Mouse (Mus musculus): ENCODE data around the gene Gpr132. TPM values are rescaled to one million over a fixed set of nuclear protein-coding genes. Genes with fewer than 3 reads are reported as not detected.

Gpr132 gene
- polyA plus RNA-seq, 1 experiment = 6.2 TPM

DNA sequence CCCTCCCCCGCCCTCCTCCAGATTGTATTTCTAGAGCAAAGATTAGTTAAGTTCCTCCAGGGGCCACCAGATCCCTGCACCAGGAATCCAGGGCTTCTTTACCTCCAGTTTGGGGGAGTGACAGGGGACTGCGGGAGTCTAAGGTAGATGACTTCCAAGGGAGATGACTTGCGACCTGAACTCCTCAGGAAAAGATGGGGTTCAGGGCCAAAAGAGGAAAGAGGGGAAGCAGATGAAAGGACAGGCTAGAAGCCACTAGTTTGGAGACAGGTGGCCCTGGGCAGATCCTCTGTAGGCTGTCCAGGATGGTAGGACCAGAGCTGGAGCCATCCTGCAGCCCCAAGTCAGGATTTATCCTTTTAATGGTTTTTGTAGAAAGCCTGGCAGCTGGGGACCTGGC lies 65.1 kb downstream of the Gpr132 start:
- WGBS = 30% methylated on average over 3 of the region's 3 CpGs
- no peak for DNase-seq (ENCODE audit: low read depth, low spot score)

GRCm38 (mm10) chr12:112801864-112802846 lies 65.9 kb downstream of the Gpr132 start, which contains the start of gene Ahnak2:
Gene Ahnak2 (minus strand): TSS chr12:112802657.
- 3% methylated on average over 63 of the region's 69 CpGs for WGBS
- DNase-seq (ENCODE audit: low read depth, low spot score) = no peak

Other genes starting within 250 kb of the Gpr132 start
- 0.90 and 1.2 TPM in 2 replicates for gene Adssl1, start 248.2 kb downstream of the Gpr132 start, polyA plus RNA-seq (2012; rRNA removed)
- 29.9 and 30.4 TPM in 2 replicates for gene Siva1, start 223.5 kb downstream of the Gpr132 start, polyA plus RNA-seq (2012; rRNA removed)
- 110 and 119 TPM in 2 replicates for gene Akt1, start 193.3 kb downstream of the Gpr132 start, polyA plus RNA-seq (2012; rRNA removed)
- 14.0 and 19.9 TPM in 2 replicates for gene Zbtb42, start 189.4 kb downstream of the Gpr132 start, polyA plus RNA-seq (2012; rRNA removed)
- gene Cep170b, start 147.8 kb downstream of the Gpr132 start, polyA plus RNA-seq (2012; rRNA removed) = 53.2 and 63.1 TPM in 2 replicates
- gene Pld4, start 107.6 kb downstream of the Gpr132 start, polyA plus RNA-seq (2012; rRNA removed) = 39.4 and 46.9 TPM in 2 replicates
- gene Ahnak2, start 65.6 kb downstream of the Gpr132 start, polyA plus RNA-seq (2012; rRNA removed) = 1.4 and 1.6 TPM in 2 replicates
- gene Clba1, start 59.3 kb downstream of the Gpr132 start, polyA plus RNA-seq (2012; rRNA removed) = 1.8 and 2.2 TPM in 2 replicates
- gene Cdca4, start 38.8 kb downstream of the Gpr132 start, polyA plus RNA-seq (2012; rRNA removed) = 25.2 and 26.2 TPM in 2 replicates
- gene Jag2, start 61.5 kb upstream of the Gpr132 start, polyA plus RNA-seq (2012; rRNA removed) = 4.6 and 6.0 TPM in 2 replicates
- 55.7 and 58.3 TPM in 2 replicates for gene Nudt14, start 73.9 kb upstream of the Gpr132 start, polyA plus RNA-seq (2012; rRNA removed)
- gene Btbd6, start 108.3 kb upstream of the Gpr132 start, polyA plus RNA-seq (2012; rRNA removed) = 29.5 and 33.9 TPM in 2 replicates
- gene Brf1, start 132.5 kb upstream of the Gpr132 start, polyA plus RNA-seq (2012; rRNA removed) = 23.4 and 41.5 TPM in 2 replicates
- 19.3 and 26.8 TPM in 2 replicates for gene Pacs2, start 146.3 kb upstream of the Gpr132 start, polyA plus RNA-seq (2012; rRNA removed)
- gene Tex22, start 206.3 kb upstream of the Gpr132 start, polyA plus RNA-seq (2012; rRNA removed) = 0.14 and 0.29 TPM in 2 replicates
- 26.5 and 35.5 TPM in 2 replicates for gene Mta1, start 230.1 kb upstream of the Gpr132 start, polyA plus RNA-seq (2012; rRNA removed)

All from large intestine, adult 2 months (tissue).